Mouse (Mus musculus): Measurements from ENCODE around the gene Pax8.

DNA sequence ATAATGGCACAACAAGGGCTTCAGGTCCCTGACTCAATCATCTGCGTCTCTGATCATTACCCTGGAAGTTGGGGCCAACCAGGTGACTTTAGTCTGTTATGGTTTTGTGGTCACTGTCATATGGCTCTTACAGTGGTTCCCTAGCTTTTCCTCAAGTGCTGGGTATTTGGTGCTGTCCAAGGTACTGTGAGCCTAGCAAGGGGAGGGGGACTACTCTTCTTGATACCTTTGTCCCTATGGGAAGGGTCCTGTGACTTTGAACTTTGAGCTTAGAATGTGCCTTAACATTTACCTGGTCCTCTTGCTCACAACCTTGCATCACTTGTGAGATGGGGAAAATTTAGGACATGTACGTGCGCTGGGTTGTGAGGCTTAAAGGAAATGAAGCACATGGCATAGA lies 13.3 kb upstream of the Pax8 start:
- TF ChIP-seq CTCF (IDR thresholded peaks at IDR 0.05; ENCODE audit: low read depth, low read length) (no peak), POLR2A (IDR thresholded peaks at IDR 0.05; ENCODE audit: insufficient read depth, low read length) (no peak)

Data from ES-Bruce4 (cell line).